Mouse (Mus musculus): Measurements from ENCODE around the gene Neurog3.

GRCm38 (mm10) chr10:62086826-62087225, 46.1 kb upstream of the Neurog3 start:
- TF ChIP-seq CTCF (IDR thresholded peaks at IDR 0.05; ENCODE audit: control insufficient read depth, insufficient read depth, low read length) (no peak), POLR2A (IDR thresholded peaks at IDR 0.05; ENCODE audit: borderline replicate concordance, control insufficient read depth, low read depth, low read length) (no peak)
